ENCODE assay signal across 8 mouse cellular contexts in genomic region chr7:107664063-107665056, GRCm38 (mm10). TPM values are rescaled to one million over a fixed set of nuclear protein-coding genes. Genes with fewer than 3 reads are reported as not detected.
A peak's percentile ranks its signal among the peaks of the same experiment; 100 is the strongest.
DNase-seq lines count a peak whose midpoint lies in the region; ATAC-seq and TF ChIP-seq lines count a peak whose summit lies in the region.

No protein-coding gene starts in this region.

- no peaks in the 10 kb centered on the region for H3K27me3 ChIP-seq in CH12.LX (replicated peaks)
- no peaks in the 10 kb centered on the region for H3K27me3 ChIP-seq in liver, embryonic 13.5 days
- H3K27me3 ChIP-seq in neural tube, embryonic 14.5 days (ENCODE audit: control insufficient read depth, insufficient read depth, low read length), result no peaks in the 10 kb centered on the region

- peak; percentile 83 for DNase-seq in CH12.LX (ENCODE audit: extremely low read depth)
- peak; percentile 35 for DNase-seq in brain, embryonic 14.5 days (ENCODE audit: low read depth)
- peak; percentile 43 to 60 for DNase-seq in gastrocnemius, postnatal 36 days
- peak; percentile 22 for DNase-seq in hindlimb bud, embryonic 11.5 days (ENCODE audit: extremely low spot score, low read depth, low spot score)
- DNase-seq in liver, embryonic 13.5 days, result no peak
- DNase-seq in urinary bladder, adult 2 months (ENCODE audit: low spot score), result no peak
- no peak for DNase-seq in right cerebral cortex, adult 18-20 months

- H3K4me1 ChIP-seq in CH12.LX (ENCODE audit: control insufficient read depth in 1 of 2, insufficient read depth in 2 of 2), result peaks cover 31 to 100% of the 10 kb centered on the region in 2 experiments
- peaks cover 33% of the 10 kb centered on the region for H3K4me1 ChIP-seq in liver, embryonic 13.5 days (replicated peaks)
- H3K4me1 ChIP-seq in neural tube, embryonic 14.5 days (ENCODE audit: control insufficient read depth, insufficient read depth, low read length), result no peaks in the 10 kb centered on the region

- TF ChIP-seq POLR2A in CH12.LX (IDR thresholded peaks at IDR 0.05; ENCODE audit: low read depth, low read length), result no peak
- TF ChIP-seq POLR2A in brain, embryonic 14.5 days (IDR thresholded peaks at IDR 0.05; ENCODE audit: borderline replicate concordance, extremely low read depth, insufficient read depth, insufficient read length, poor library complexity, severe bottlenecking), result no peak

- peak; percentile 96 for TF ChIP-seq EP300 in CH12.LX (IDR thresholded peaks at IDR 0.05; ENCODE audit: low read length)

- 44% methylated on average over 7 of the region's 8 CpGs for WGBS in liver, embryonic 13.5 days (ENCODE audit: insufficient replicate concordance)
- 49% methylated on average over 8 of the region's 8 CpGs for WGBS in neural tube, embryonic 14.5 days

- no peaks in the 10 kb centered on the region for H3K9me3 ChIP-seq in CH12.LX (replicated peaks; ENCODE audit: low read length)
- H3K9me3 ChIP-seq in liver, embryonic 13.5 days (replicated peaks), result no peaks in the 10 kb centered on the region
- H3K9me3 ChIP-seq in neural tube, embryonic 14.5 days (ENCODE audit: control insufficient read depth, low read length), result no peaks in the 10 kb centered on the region

- TF ChIP-seq CTCF in CH12.LX (conservative IDR thresholded peaks at IDR 0.05 in 1 of 2, IDR thresholded peaks at IDR 0.05 in 1 of 2; ENCODE audit: low read depth in 2 of 2, low read length in 2 of 2), result 0 out of 4 replicates have a peak, but pooled peaks of 1 of the 2 experiments have one; percentile 0
- no peak for TF ChIP-seq CTCF in brain, embryonic 14.5 days (IDR thresholded peaks at IDR 0.05; ENCODE audit: borderline replicate concordance, extremely low read depth, insufficient read depth, insufficient read length)

- no peak overlapping the region for H3K4me3 ChIP-seq in CH12.LX (replicated peaks in 1 of 3; ENCODE audit: low read depth in 2 of 3, low read length in 2 of 3, poor library complexity in 1 of 3)
- no peak overlapping the region for H3K4me3 ChIP-seq in liver, embryonic 13.5 days (replicated peaks)
- H3K4me3 ChIP-seq in neural tube, embryonic 14.5 days (ENCODE audit: low read depth, low read length), result no peak overlapping the region

- no peak overlapping the region for H3K9ac ChIP-seq in CH12.LX (ENCODE audit: insufficient read depth, low read depth)
- H3K9ac ChIP-seq in liver, embryonic 13.5 days, result no peak overlapping the region
- H3K9ac ChIP-seq in neural tube, embryonic 14.5 days (replicated peaks; ENCODE audit: low read depth, low read length), result no peak overlapping the region

- H3K4me2 ChIP-seq in CH12.LX (ENCODE audit: insufficient read depth, low read depth, poor library complexity, severe bottlenecking), result peak overlapping the region; percentile 6; the same call in 1 of the 2 replicates
- no peak overlapping the region for H3K4me2 ChIP-seq in liver, embryonic 13.5 days
- H3K4me2 ChIP-seq in neural tube, embryonic 14.5 days (ENCODE audit: low read depth, low read length), result no peak overlapping the region

- dilution Hi-C loops in CH12.LX (cut with MboI; ENCODE audit: extremely low pct_ligation_motif_present, extremely low pct_unique_long_range_greater_than_20kb, low sequenced_read_pairs), result no loop called here

- H3K27ac ChIP-seq in CH12.LX (ENCODE audit: insufficient read depth, low read depth), result peak overlapping the region; percentile 30; the same call in 1 of the 2 replicates
- H3K27ac ChIP-seq in liver, embryonic 13.5 days, result peak overlapping the region; percentile 30; the same call in 1 of the 2 replicates
- no peak overlapping the region for H3K27ac ChIP-seq in neural tube, embryonic 14.5 days (ENCODE audit: low read depth, low read length)

- 0 out of 2 replicates have a peak, but pooled peaks have one; percentile 7 for ATAC-seq in liver, embryonic 13.5 days (ENCODE audit: low read depth)
- peak; percentile 23; the same call in 1 of the 2 replicates for ATAC-seq in neural tube, embryonic 14.5 days (ENCODE audit: low read depth)

- H3K36me3 ChIP-seq in CH12.LX (replicated peaks in 1 of 2; ENCODE audit: control insufficient read depth in 1 of 2, insufficient read depth in 1 of 2, low read length in 1 of 2), result peaks cover 7 to 88% of the 10 kb centered on the region in 2 experiments
- H3K36me3 ChIP-seq in liver, embryonic 13.5 days, result no peaks in the 10 kb centered on the region
- no peaks in the 10 kb centered on the region for H3K36me3 ChIP-seq in neural tube, embryonic 14.5 days (ENCODE audit: control insufficient read depth, insufficient read depth, low read length)

- intact Hi-C loops in gastrocnemius, postnatal 36 days (cut with DNase I), result loop anchor here (2.0 kb wide), 1 partner anchor 82 kb away; no protein-coding TSS in a partner anchor

- no peak; the same call in none of the 2 replicates for TF ChIP-seq RAD21 in CH12.LX (IDR thresholded peaks at IDR 0.05; ENCODE audit: low read depth, low read length)

- H3K79me2 ChIP-seq in CH12.LX (replicated peaks; ENCODE audit: control insufficient read depth, extremely low read depth, insufficient read depth, poor library complexity, severe bottlenecking), result peaks cover 3% of the 10 kb centered on the region; the same call in 1 of the 2 replicates

- in situ Hi-C loops in CH12.LX (cut with MboI; ENCODE audit: low pct_ligation_motif_present, low pct_unique_long_range_greater_than_20kb, low sequenced_read_pairs), result no loop called here

TF ChIP-seq in CH12.LX, 34 proteins besides CTCF, POLR2A, EP300 and RAD21:
- peak; percentile 96 for TF ChIP-seq IRF4 (IDR thresholded peaks at IDR 0.05; ENCODE audit: low read depth, low read length)
- TF ChIP-seq ELF1 (IDR thresholded peaks at IDR 0.05; ENCODE audit: low read depth, low read length), result no peak
- TF ChIP-seq RCOR1 (conservative IDR thresholded peaks at IDR 0.05; ENCODE audit: low read depth, low read length), result peak; percentile 83
- peak; percentile 71 for TF ChIP-seq JUN (IDR thresholded peaks at IDR 0.05; ENCODE audit: insufficient read depth, low read depth, low read length)
- TF ChIP-seq SIN3A (IDR thresholded peaks at IDR 0.05; ENCODE audit: low read length), result peak; percentile 82
- TF ChIP-seq NELFE (IDR thresholded peaks at IDR 0.05; ENCODE audit: low read depth, low read length), result no peak
- TF ChIP-seq SMC3 (IDR thresholded peaks at IDR 0.05; ENCODE audit: low read depth, low read length), result peak; percentile 25; the same call in 1 of the 2 replicates
- TF ChIP-seq CHD1 (IDR thresholded peaks at IDR 0.05; ENCODE audit: low read depth, low read length), result no peak
- TF ChIP-seq MEF2A (IDR thresholded peaks at IDR 0.05; ENCODE audit: borderline replicate concordance, low read depth, low read length), result peak; percentile 74
- peak; percentile 83 for TF ChIP-seq TCF12 (IDR thresholded peaks at IDR 0.05; ENCODE audit: low read depth, low read length)
- no peak for TF ChIP-seq E2F4 (IDR thresholded peaks at IDR 0.05; ENCODE audit: insufficient replicate concordance, low read depth, low read length)
- TF ChIP-seq MAZ (IDR thresholded peaks at IDR 0.05; ENCODE audit: low read depth, low read length), result peak; percentile 90
- peak; percentile 68; the same call in 1 of the 2 replicates for TF ChIP-seq MYC (IDR thresholded peaks at IDR 0.05; ENCODE audit: low read depth, low read length)
- TF ChIP-seq BHLHE40 (IDR thresholded peaks at IDR 0.05; ENCODE audit: low read depth, low read length), result peak; percentile 99
- 0 out of 2 replicates have a peak, but pooled peaks have one; percentile 24 for TF ChIP-seq MXI1 (IDR thresholded peaks at IDR 0.05; ENCODE audit: low read depth, low read length)
- peak; percentile 61 for TF ChIP-seq CHD2 (IDR thresholded peaks at IDR 0.05; ENCODE audit: low read length)
- TF ChIP-seq JUND (conservative IDR thresholded peaks at IDR 0.05; ENCODE audit: low read depth, low read length), result peak; percentile 77
- TF ChIP-seq USF1 (IDR thresholded peaks at IDR 0.05; ENCODE audit: low read depth, low read length), result peak; percentile 62
- no peak for TF ChIP-seq KAT2A (IDR thresholded peaks at IDR 0.05; ENCODE audit: insufficient replicate concordance, low read length)
- peak; percentile 65 for TF ChIP-seq USF2 (conservative IDR thresholded peaks at IDR 0.05; ENCODE audit: low read depth, low read length)
- TF ChIP-seq NRF1 (IDR thresholded peaks at IDR 0.05; ENCODE audit: low read depth, low read length), result 0 out of 2 replicates have a peak, but pooled peaks have one; percentile 32
- TF ChIP-seq ETS1 (conservative IDR thresholded peaks at IDR 0.05; ENCODE audit: low read depth, low read length), result peak; percentile 99
- TF ChIP-seq MAFK (IDR thresholded peaks at IDR 0.05; ENCODE audit: insufficient replicate concordance, low read length), result peak; percentile 87

RNA-seq across cellular contexts. Expression of gene 5330417H12Rik, which starts 39.4 kb away (rescaled TPM):
- total RNA-seq in CH12.LX (2012; rRNA removed) (0.13 TPM in 1 of 2 replicates, not detected in the other), CH12.LX (2014; rRNA removed) (not detected in 2 replicates)
- polyA plus RNA-seq in CH12.LX (2012; ENCODE audit: insufficient read length, low read depth), result not detected in 2 replicates
- polyA plus RNA-seq in brain, embryonic 14.5 days (2012; rRNA removed), result not detected in 2 replicates
- not detected for total RNA-seq in gastrocnemius, postnatal 36 days (2021)
- polyA plus RNA-seq in liver, embryonic 13.5 days (2015; fragmentation: Nextera tagmentation; extraction: Ambion mirVana), result not detected in 2 replicates
- polyA plus RNA-seq in neural tube, embryonic 14.5 days (2014; fragmentation: Nextera tagmentation; extraction: Ambion mirVana), result not detected in 2 replicates
- polyA plus RNA-seq in urinary bladder, adult 2 months (2012; rRNA removed), result not detected in 2 replicates

Comparison
In these comparisons a context has a peak if more than half of its experiments do, and no peak if none do; other contexts are left out.
1. DNase-seq: peak in CH12.LX (single experiment), brain, embryonic 14.5 days (single experiment), gastrocnemius, postnatal 36 days (2 of 2) and hindlimb bud, embryonic 11.5 days (single experiment); none in liver, embryonic 13.5 days (single experiment), urinary bladder, adult 2 months (single experiment) and right cerebral cortex, adult 18-20 months (single experiment).